ENCODE assay signal across 7 mouse cellular contexts in genomic region chr6:88843241-88843640, GRCm38 (mm10). TPM values are rescaled to one million over a fixed set of nuclear protein-coding genes. Genes with fewer than 3 reads are reported as not detected.
DNase-seq lines count a peak whose midpoint lies in the region; ATAC-seq and TF ChIP-seq lines count a peak whose summit lies in the region.

No protein-coding gene starts in this region.

- ATAC-seq in megakaryocyte, adult 5-6 weeks (ENCODE audit: poor library complexity, severe bottlenecking): no peak
- no peak for ATAC-seq in forebrain, postnatal 0 days
- no peak for ATAC-seq in limb, embryonic 15.5 days (ENCODE audit: insufficient number of reproducible peaks, low FRiP score, low TSS enrichment, low read depth)
- no peak for ATAC-seq in stomach, embryonic 16.5 days (ENCODE audit: insufficient read depth, low FRiP score)

- peaks cover 27% of the 10 kb centered on the region for H3K36me3 ChIP-seq in megakaryocyte, embryonic 14.5 days (replicated peaks; ENCODE audit: low read length)
- H3K36me3 ChIP-seq in forebrain, postnatal 0 days (ENCODE audit: insufficient read depth): peaks cover 53% of the 10 kb centered on the region
- peaks cover 31% of the 10 kb centered on the region for H3K36me3 ChIP-seq in limb, embryonic 15.5 days
- peaks cover 4% of the 10 kb centered on the region; the same call in 1 of the 2 replicates for H3K36me3 ChIP-seq in stomach, embryonic 16.5 days (ENCODE audit: control insufficient read depth, insufficient read depth, low read length)

- no peak for TF ChIP-seq CTCF in forebrain, postnatal 0 days (IDR thresholded peaks at IDR 0.05; ENCODE audit: low read depth)

- no peak overlapping the region for H3K27ac ChIP-seq in forebrain, postnatal 0 days (ENCODE audit: low read depth, low read length)
- peak overlapping the region; percentile 90; the same call in 1 of the 2 replicates for H3K27ac ChIP-seq in limb, embryonic 15.5 days
- H3K27ac ChIP-seq in stomach, embryonic 16.5 days (ENCODE audit: low read length): no peak overlapping the region

- DNase-seq in forebrain, postnatal 0 days: no peak
- DNase-seq in testis, postnatal 10 days (ENCODE audit: low spot score): no peak
- DNase-seq in thymus, postnatal 14 days: no peak

- peak overlapping the region; percentile 81; the same call in 1 of the 2 replicates for H3K4me2 ChIP-seq in forebrain, postnatal 0 days (ENCODE audit: low read depth)
- peak overlapping the region; percentile 90 for H3K4me2 ChIP-seq in limb, embryonic 15.5 days
- peak overlapping the region; percentile 92 for H3K4me2 ChIP-seq in stomach, embryonic 16.5 days (ENCODE audit: low read depth, low read length)

- H3K9ac ChIP-seq in forebrain, postnatal 0 days: no peak overlapping the region
- peak overlapping the region; percentile 73; the same call in 1 of the 2 replicates for H3K9ac ChIP-seq in limb, embryonic 15.5 days
- H3K9ac ChIP-seq in stomach, embryonic 16.5 days (ENCODE audit: low read length): peak overlapping the region; percentile 90

- peak overlapping the region; percentile 99 for H3K4me3 ChIP-seq in megakaryocyte, embryonic 14.5 days (replicated peaks)
- no peak overlapping the region for H3K4me3 ChIP-seq in forebrain, postnatal 0 days (ENCODE audit: low read depth, low read length)
- peak overlapping the region; percentile 89 for H3K4me3 ChIP-seq in limb, embryonic 15.5 days
- peak overlapping the region; percentile 94 for H3K4me3 ChIP-seq in stomach, embryonic 16.5 days (replicated peaks; ENCODE audit: low read length)

- peaks cover 65% of the 10 kb centered on the region for H3K4me1 ChIP-seq in megakaryocyte, embryonic 14.5 days
- peaks cover 12% of the 10 kb centered on the region for H3K4me1 ChIP-seq in forebrain, postnatal 0 days (ENCODE audit: insufficient read depth)
- H3K4me1 ChIP-seq in limb, embryonic 15.5 days: peaks cover 23% of the 10 kb centered on the region
- H3K4me1 ChIP-seq in stomach, embryonic 16.5 days (ENCODE audit: control insufficient read depth, insufficient read depth, low read length): peaks cover 16% of the 10 kb centered on the region

- H3K27me3 ChIP-seq in megakaryocyte, embryonic 14.5 days (replicated peaks): peaks cover 10% of the 10 kb centered on the region
- H3K27me3 ChIP-seq in forebrain, postnatal 0 days (ENCODE audit: insufficient read depth, low read length): no peaks in the 10 kb centered on the region
- no peaks in the 10 kb centered on the region for H3K27me3 ChIP-seq in limb, embryonic 15.5 days
- H3K27me3 ChIP-seq in stomach, embryonic 16.5 days (ENCODE audit: control insufficient read depth, insufficient read depth, low read length): no peaks in the 10 kb centered on the region

- H3K9me3 ChIP-seq in megakaryocyte, embryonic 14.5 days: no peaks in the 10 kb centered on the region
- no peaks in the 10 kb centered on the region for H3K9me3 ChIP-seq in forebrain, postnatal 0 days (ENCODE audit: low read length)
- no peaks in the 10 kb centered on the region for H3K9me3 ChIP-seq in limb, embryonic 15.5 days
- no peaks in the 10 kb centered on the region for H3K9me3 ChIP-seq in stomach, embryonic 16.5 days (replicated peaks; ENCODE audit: control insufficient read depth, low read length)

- WGBS in forebrain, postnatal 0 days: 71% methylated on average over 7 of the region's 7 CpGs
- 76% methylated on average over 7 of the region's 7 CpGs for WGBS in limb, embryonic 15.5 days
- 74% methylated on average over 7 of the region's 7 CpGs for WGBS in stomach, embryonic 16.5 days

RNA-seq across cellular contexts. Expression of gene Abtb1, which starts 1.5 kb away (rescaled TPM):
- polyA plus RNA-seq in megakaryocyte, embryonic 14.5 days (2012; ENCODE audit: insufficient read depth, low replicate concordance): 33.5 and 113 TPM in 2 replicates
- 22.8 TPM in 2 replicates for total RNA-seq in megakaryocyte, adult 5-6 weeks (2015)
- 104 TPM in 2 replicates for total RNA-seq in megakaryocyte, adult 5-6 weeks (2017)
- 37.0 and 50.5 TPM in 2 replicates for total RNA-seq in forebrain, postnatal 0 days (2014; rRNA removed)
- polyA plus RNA-seq in forebrain, postnatal 0 days (2015; fragmentation: Nextera tagmentation; extraction: Ambion mirVana): 30.4 and 31.1 TPM in 2 replicates
- 29.9 and 33.3 TPM in 2 replicates for polyA plus RNA-seq in limb, embryonic 15.5 days (2015; fragmentation: Nextera tagmentation; extraction: Ambion mirVana)
- 31.2 and 36.1 TPM in 2 replicates for polyA plus RNA-seq in stomach, embryonic 16.5 days (2015; fragmentation: Nextera tagmentation; extraction: Ambion mirVana)

RNA-seq across cellular contexts. Expression of gene Podxl2, which starts 31.6 kb away (rescaled TPM):
- polyA plus RNA-seq in megakaryocyte, embryonic 14.5 days (2012; ENCODE audit: insufficient read depth, low replicate concordance): 1.2 and 3.2 TPM in 2 replicates
- not detected in 2 replicates for total RNA-seq in megakaryocyte, adult 5-6 weeks (2015)
- 0.16 and 0.40 TPM in 2 replicates for total RNA-seq in megakaryocyte, adult 5-6 weeks (2017)
- 917 and 954 TPM in 2 replicates for total RNA-seq in forebrain, postnatal 0 days (2014; rRNA removed)
- polyA plus RNA-seq in forebrain, postnatal 0 days (2015; fragmentation: Nextera tagmentation; extraction: Ambion mirVana): 702 and 718 TPM in 2 replicates
- 85.6 and 88.3 TPM in 2 replicates for polyA plus RNA-seq in limb, embryonic 15.5 days (2015; fragmentation: Nextera tagmentation; extraction: Ambion mirVana)
- 34.4 and 38.4 TPM in 2 replicates for polyA plus RNA-seq in stomach, embryonic 16.5 days (2015; fragmentation: Nextera tagmentation; extraction: Ambion mirVana)

RNA-seq across cellular contexts. Expression of gene Mcm2, which starts 55.3 kb away (rescaled TPM):
- 133 and 188 TPM in 2 replicates for polyA plus RNA-seq in megakaryocyte, embryonic 14.5 days (2012; ENCODE audit: insufficient read depth, low replicate concordance)
- 45.4 and 47.7 TPM in 2 replicates for total RNA-seq in megakaryocyte, adult 5-6 weeks (2015)
- 77.2 TPM in 2 replicates for total RNA-seq in megakaryocyte, adult 5-6 weeks (2017)
- total RNA-seq in forebrain, postnatal 0 days (2014; rRNA removed): 14.8 and 19.3 TPM in 2 replicates
- polyA plus RNA-seq in forebrain, postnatal 0 days (2015; fragmentation: Nextera tagmentation; extraction: Ambion mirVana): 14.1 and 14.9 TPM in 2 replicates
- 99.4 and 100 TPM in 2 replicates for polyA plus RNA-seq in limb, embryonic 15.5 days (2015; fragmentation: Nextera tagmentation; extraction: Ambion mirVana)
- 96.4 and 98.4 TPM in 2 replicates for polyA plus RNA-seq in stomach, embryonic 16.5 days (2015; fragmentation: Nextera tagmentation; extraction: Ambion mirVana)

RNA-seq across cellular contexts. Expression of gene Tpra1, which starts 58.8 kb away (rescaled TPM):
- 102 and 155 TPM in 2 replicates for polyA plus RNA-seq in megakaryocyte, embryonic 14.5 days (2012; ENCODE audit: insufficient read depth, low replicate concordance)
- total RNA-seq in megakaryocyte, adult 5-6 weeks (2015): 24.0 and 26.1 TPM in 2 replicates
- 32.4 and 35.5 TPM in 2 replicates for total RNA-seq in megakaryocyte, adult 5-6 weeks (2017)
- total RNA-seq in forebrain, postnatal 0 days (2014; rRNA removed): 45.0 and 69.2 TPM in 2 replicates
- 35.0 and 41.4 TPM in 2 replicates for polyA plus RNA-seq in forebrain, postnatal 0 days (2015; fragmentation: Nextera tagmentation; extraction: Ambion mirVana)
- 83.2 and 83.3 TPM in 2 replicates for polyA plus RNA-seq in limb, embryonic 15.5 days (2015; fragmentation: Nextera tagmentation; extraction: Ambion mirVana)
- polyA plus RNA-seq in stomach, embryonic 16.5 days (2015; fragmentation: Nextera tagmentation; extraction: Ambion mirVana): 65.1 and 74.4 TPM in 2 replicates
